Mouse (Mus musculus): ENCODE data around the gene Tnfrsf11a. TPM values are rescaled to one million over a fixed set of nuclear protein-coding genes. Genes with fewer than 3 reads are reported as not detected.
"Not testable (repeated sequence)": the region's sequence is repeated elsewhere in the genome, so short reads cannot be mapped to it uniquely, and the experiment has no call there.

Tnfrsf11a gene
- polyA plus RNA-seq, 2 experiments, result 0.18 to 0.33 TPM

DNA sequence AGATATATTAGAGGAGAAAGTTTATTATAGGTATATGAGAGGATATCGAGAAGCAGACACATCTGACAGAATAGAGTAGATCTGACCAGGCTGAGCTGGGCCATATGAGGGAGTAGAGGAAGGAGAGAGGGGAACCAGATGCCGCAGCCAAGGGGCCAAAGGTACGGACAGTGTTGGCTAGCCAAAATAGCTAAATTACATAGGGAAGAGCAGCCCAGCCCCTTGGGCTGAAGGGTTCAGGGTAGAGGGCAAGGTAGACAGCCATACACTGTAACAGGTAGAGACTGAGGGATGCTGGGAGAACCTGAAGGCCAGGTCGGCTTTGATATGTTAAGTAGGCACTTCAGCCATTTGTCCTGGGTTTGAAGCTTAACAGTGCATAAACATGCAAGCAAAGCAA lies 21.7 kb upstream of the Tnfrsf11a start:
- Histone ChIP-seq H3K4me2 (ENCODE audit: low read depth) (no peak overlapping the region), H3K4me1 (replicated peaks; ENCODE audit: control insufficient read depth in 2 of 2, insufficient read depth in 2 of 2, low read length in 1 of 2) (no peaks in the 10 kb centered on the region), H3K27ac (no peak overlapping the region), H3K9me3 (ENCODE audit: control insufficient read depth, low read length) (peaks cover 2% of the 10 kb centered on the region; the same call in 1 of the 2 replicates), H3K9ac (replicated peaks) (no peak overlapping the region), H3K27me3 (ENCODE audit: control insufficient read depth, insufficient read depth, low read length) (no peaks in the 10 kb centered on the region), H3K36me3 (replicated peaks; ENCODE audit: control insufficient read depth, insufficient read depth, low read depth) (no peaks in the 10 kb centered on the region), H3K4me3 (ENCODE audit: insufficient read depth in 1 of 2, low read depth in 2 of 2, low read length in 2 of 2) (no peak overlapping the region)
- ATAC-seq (ENCODE audit: insufficient read depth), result no peak
- TF ChIP-seq EP300 (IDR thresholded peaks at IDR 0.05; ENCODE audit: low read depth) (no peak), CTCF (IDR thresholded peaks at IDR 0.05; ENCODE audit: low read depth) (no peak)
- DNase-seq (ENCODE audit: low read depth in 3 of 3, low spot score in 3 of 3), result no peak
- 81% methylated on average over 4 of the region's 4 CpGs for WGBS (ENCODE audit: insufficient replicate concordance)

GRCm38 (mm10) chr1:105759422-105760165 lies 20.9 kb upstream of the Tnfrsf11a start:
- WGBS (ENCODE audit: insufficient replicate concordance), result 73% methylated on average over 3 of the region's 3 CpGs
- no peaks in the 10 kb centered on the region for H3K27me3 ChIP-seq (ENCODE audit: control insufficient read depth, insufficient read depth, low read length)
- TF ChIP-seq EP300 (IDR thresholded peaks at IDR 0.05; ENCODE audit: low read depth) (no peak), CTCF (IDR thresholded peaks at IDR 0.05; ENCODE audit: low read depth) (no peak)
- H3K36me3 ChIP-seq (replicated peaks; ENCODE audit: control insufficient read depth, insufficient read depth, low read depth), result no peaks in the 10 kb centered on the region
- H3K9me3 ChIP-seq (ENCODE audit: control insufficient read depth, low read length), result peaks cover 2% of the 10 kb centered on the region; the same call in 1 of the 2 replicates
- ATAC-seq (ENCODE audit: insufficient read depth) (no peak), DNase-seq (ENCODE audit: low read depth in 3 of 3, low spot score in 3 of 3) (no peak)
- no peak overlapping the region for H3K4me2 ChIP-seq (ENCODE audit: low read depth)
- H3K4me1 ChIP-seq (replicated peaks; ENCODE audit: control insufficient read depth in 2 of 2, insufficient read depth in 2 of 2, low read length in 1 of 2), result no peaks in the 10 kb centered on the region
- H3K27ac ChIP-seq, result no peak overlapping the region
- no peak overlapping the region for H3K4me3 ChIP-seq (ENCODE audit: insufficient read depth in 1 of 2, low read depth in 2 of 2, low read length in 2 of 2)
- no peak overlapping the region for H3K9ac ChIP-seq (replicated peaks)

DNA sequence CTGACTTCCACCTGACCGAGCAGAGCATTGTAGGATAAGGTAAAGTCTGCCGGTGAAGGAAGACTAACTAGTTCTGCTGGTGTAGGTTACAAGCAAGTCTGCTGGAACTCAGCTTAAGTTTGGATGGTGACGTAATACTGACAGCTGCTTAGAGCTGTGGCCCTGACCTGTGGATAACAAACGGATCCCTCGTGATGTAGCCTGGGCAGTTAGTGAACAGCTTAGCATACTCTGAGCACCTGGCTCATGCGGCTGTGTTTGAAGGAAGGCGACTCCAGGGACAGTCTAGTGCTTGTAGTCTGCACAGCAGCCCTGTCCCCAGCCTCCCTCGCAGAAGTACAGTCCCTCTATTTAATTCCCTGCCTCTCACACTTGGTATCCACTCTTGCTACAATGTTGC lies 14.9 kb upstream of the Tnfrsf11a start:
- ATAC-seq (ENCODE audit: insufficient read depth), result no peak
- 65% methylated on average over 8 of the region's 8 CpGs for WGBS (ENCODE audit: insufficient replicate concordance)

GRCm38 (mm10) chr1:105766099-105766498 lies 14.4 kb upstream of the Tnfrsf11a start:
- not testable (repeated sequence) for DNase-seq (ENCODE audit: low read depth in 3 of 3, low spot score in 3 of 3); H3K36me3 ChIP-seq (replicated peaks; ENCODE audit: control insufficient read depth, insufficient read depth, low read depth); H3K9me3 ChIP-seq (ENCODE audit: control insufficient read depth, low read length); H3K9ac ChIP-seq (replicated peaks); ATAC-seq (ENCODE audit: insufficient read depth); H3K27me3 ChIP-seq (ENCODE audit: control insufficient read depth, insufficient read depth, low read length); H3K4me3 ChIP-seq (ENCODE audit: insufficient read depth in 1 of 2, low read depth in 2 of 2, low read length in 2 of 2); H3K27ac ChIP-seq; H3K4me1 ChIP-seq (replicated peaks; ENCODE audit: control insufficient read depth in 2 of 2, insufficient read depth in 2 of 2, low read length in 1 of 2); H3K4me2 ChIP-seq (ENCODE audit: low read depth)
- 66% methylated on average over 9 of the region's 9 CpGs for WGBS (ENCODE audit: insufficient replicate concordance)

More for the DNA sequence above, 14.9 kb upstream of the Tnfrsf11a start:
- no peak overlapping the region for H3K27ac ChIP-seq
- H3K27me3 ChIP-seq (ENCODE audit: control insufficient read depth, insufficient read depth, low read length), result no peaks in the 10 kb centered on the region
- no peaks in the 10 kb centered on the region for H3K36me3 ChIP-seq (replicated peaks; ENCODE audit: control insufficient read depth, insufficient read depth, low read depth)
- H3K4me3 ChIP-seq (ENCODE audit: insufficient read depth in 1 of 2, low read depth in 2 of 2, low read length in 2 of 2), result no peak overlapping the region
- peaks cover 2% of the 10 kb centered on the region; the same call in 1 of the 2 replicates for H3K9me3 ChIP-seq (ENCODE audit: control insufficient read depth, low read length)
- H3K4me2 ChIP-seq (ENCODE audit: low read depth), result no peak overlapping the region
- no peak for TF ChIP-seq CTCF (IDR thresholded peaks at IDR 0.05; ENCODE audit: low read depth)
- TF ChIP-seq EP300 (IDR thresholded peaks at IDR 0.05; ENCODE audit: low read depth), result no peak
- no peak for DNase-seq (ENCODE audit: low read depth in 3 of 3, low spot score in 3 of 3)
- H3K9ac ChIP-seq (replicated peaks), result no peak overlapping the region
- no peaks in the 10 kb centered on the region for H3K4me1 ChIP-seq (replicated peaks; ENCODE audit: control insufficient read depth in 2 of 2, insufficient read depth in 2 of 2, low read length in 1 of 2)

DNA sequence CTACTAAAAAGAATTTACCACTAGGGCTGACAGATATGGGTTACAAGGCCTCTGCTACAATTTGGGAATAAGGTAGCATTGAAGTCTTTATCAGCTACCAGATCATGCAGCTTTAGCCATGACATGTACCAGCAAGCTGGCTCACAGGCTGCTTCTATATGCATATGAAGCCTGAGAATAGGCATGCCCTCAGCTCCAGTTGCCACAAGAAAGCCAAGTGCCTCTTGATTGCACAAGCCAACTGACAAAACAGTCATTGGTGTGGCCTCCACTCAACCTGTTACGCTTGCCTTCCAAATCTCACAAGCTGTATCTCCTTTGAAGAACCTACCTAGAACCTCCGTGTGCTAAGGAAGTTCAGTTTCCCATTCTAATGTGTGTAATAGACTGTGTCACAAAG lies 12.1 kb upstream of the Tnfrsf11a start:
- H3K27ac ChIP-seq, result no peak overlapping the region
- H3K9me3 ChIP-seq (ENCODE audit: control insufficient read depth, low read length), result no peaks in the 10 kb centered on the region
- H3K4me1 ChIP-seq (replicated peaks; ENCODE audit: control insufficient read depth in 2 of 2, insufficient read depth in 2 of 2, low read length in 1 of 2), result no peaks in the 10 kb centered on the region
- no peak overlapping the region for H3K4me2 ChIP-seq (ENCODE audit: low read depth)
- 63% methylated on average over 2 of the region's 2 CpGs for WGBS (ENCODE audit: insufficient replicate concordance)
- H3K36me3 ChIP-seq (replicated peaks; ENCODE audit: control insufficient read depth, insufficient read depth, low read depth), result no peaks in the 10 kb centered on the region
- ATAC-seq (ENCODE audit: insufficient read depth) (no peak), DNase-seq (ENCODE audit: low read depth in 3 of 3, low spot score in 3 of 3) (no peak)
- TF ChIP-seq CTCF (IDR thresholded peaks at IDR 0.05; ENCODE audit: low read depth), result no peak
- TF ChIP-seq EP300 (IDR thresholded peaks at IDR 0.05; ENCODE audit: low read depth), result no peak
- no peak overlapping the region for H3K9ac ChIP-seq (replicated peaks)
- H3K4me3 ChIP-seq (ENCODE audit: insufficient read depth in 1 of 2, low read depth in 2 of 2, low read length in 2 of 2), result no peak overlapping the region
- H3K27me3 ChIP-seq (ENCODE audit: control insufficient read depth, insufficient read depth, low read length), result no peaks in the 10 kb centered on the region
